Mouse (Mus musculus): Measurements from ENCODE around the gene Poc1a. TPM values are rescaled to one million over a fixed set of nuclear protein-coding genes. Genes with fewer than 3 reads are reported as not detected.

Gene Poc1a
- polyA plus RNA-seq, 1 experiment from 2014 or later: 13.4 TPM

DNA sequence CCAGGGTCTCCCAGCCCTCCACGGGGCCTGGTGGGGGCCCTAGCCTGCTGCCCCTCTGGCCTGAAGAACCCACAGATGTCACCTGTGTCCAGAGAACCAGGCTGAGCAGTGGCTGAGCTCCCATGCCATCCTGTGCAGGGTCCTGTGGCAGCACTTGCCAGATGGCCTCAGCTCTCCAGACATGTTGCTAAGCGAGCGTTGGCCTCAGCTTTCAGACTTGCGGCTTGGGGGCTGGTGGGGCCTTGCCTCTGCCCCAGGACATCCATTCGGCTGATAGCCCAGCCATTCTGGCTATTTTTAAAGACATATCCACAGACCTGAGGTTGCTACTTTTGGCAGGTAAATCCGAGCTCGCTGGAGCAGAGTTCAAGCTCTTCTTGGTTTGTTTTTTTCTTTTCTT, 93.1 kb downstream of the Poc1a start:
- Histone ChIP-seq H3K4me3 (no peak overlapping the region), H3K27me3 (no peaks in the 10 kb centered on the region), H3K9me3 (no peaks in the 10 kb centered on the region), H3K4me2 (replicated peaks) (no peak overlapping the region), H3K4me1 (peaks cover 33% of the 10 kb centered on the region), H3K36me3 (peaks cover 18% of the 10 kb centered on the region), H3K9ac (replicated peaks) (no peak overlapping the region), H3K27ac (replicated peaks) (no peak overlapping the region)
- 84% methylated on average over 7 of the region's 7 CpGs for WGBS
- no peak for ATAC-seq (replicated peaks)

DNA sequence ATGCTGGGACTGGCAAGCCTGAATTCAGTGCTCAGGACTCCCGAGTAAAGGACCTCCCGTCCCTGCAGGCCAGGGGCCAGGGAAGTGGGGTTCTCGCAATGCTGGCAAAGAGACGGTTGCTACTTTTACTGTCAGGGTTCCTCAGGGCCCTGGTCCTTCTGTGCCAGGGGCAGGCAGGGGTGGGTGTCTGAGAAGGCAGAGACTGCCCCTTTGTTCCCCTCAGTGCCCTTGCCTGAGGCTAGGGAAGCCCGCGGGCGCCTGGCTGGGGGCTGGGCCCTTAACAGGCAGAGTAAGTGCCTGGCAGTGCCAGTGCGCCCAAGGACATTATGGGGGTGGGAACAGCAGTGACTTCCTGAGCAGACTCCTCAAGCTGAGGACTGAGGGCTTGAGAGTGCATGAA, 96.4 kb downstream of the Poc1a start:
- Histone ChIP-seq H3K4me2 (replicated peaks) (no peak overlapping the region), H3K4me1 (peaks cover under 1% of the 10 kb centered on the region; the same call in 1 of the 2 replicates), H3K27me3 (no peaks in the 10 kb centered on the region), H3K27ac (replicated peaks) (no peak overlapping the region), H3K36me3 (peaks cover 16% of the 10 kb centered on the region), H3K4me3 (no peak overlapping the region), H3K9ac (replicated peaks) (no peak overlapping the region), H3K9me3 (no peaks in the 10 kb centered on the region)
- ATAC-seq (replicated peaks): no peak
- WGBS: 82% methylated on average over 8 of the region's 8 CpGs

DNA sequence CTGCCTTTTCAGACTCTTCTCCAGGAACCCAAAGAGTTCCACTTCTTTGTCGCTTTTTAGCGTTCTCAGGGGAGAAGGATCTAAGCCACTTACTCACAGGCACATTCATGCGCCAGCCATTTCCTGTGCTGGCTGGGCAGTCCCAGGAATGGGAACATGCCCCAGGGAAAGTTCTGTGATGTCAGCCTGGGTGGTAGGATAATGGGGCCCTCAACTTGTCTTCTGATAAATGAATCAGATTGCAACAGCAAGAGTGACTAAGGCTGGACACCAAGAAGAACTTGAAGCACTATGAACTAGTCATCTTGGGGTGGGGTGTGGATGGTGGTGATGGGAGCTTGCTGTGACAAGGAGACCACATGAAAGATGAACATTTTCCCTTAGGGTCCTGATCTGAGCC, 97.2 kb downstream of the Poc1a start:
- Histone ChIP-seq H3K27me3 (no peaks in the 10 kb centered on the region), H3K27ac (replicated peaks) (no peak overlapping the region), H3K9ac (replicated peaks) (no peak overlapping the region), H3K4me1 (peaks cover 3% of the 10 kb centered on the region), H3K9me3 (no peaks in the 10 kb centered on the region), H3K36me3 (peaks cover 12% of the 10 kb centered on the region), H3K4me2 (replicated peaks) (no peak overlapping the region), H3K4me3 (no peak overlapping the region)
- WGBS: 91% methylated on average over 3 of the region's 3 CpGs
- no peak for ATAC-seq (replicated peaks)

DNA sequence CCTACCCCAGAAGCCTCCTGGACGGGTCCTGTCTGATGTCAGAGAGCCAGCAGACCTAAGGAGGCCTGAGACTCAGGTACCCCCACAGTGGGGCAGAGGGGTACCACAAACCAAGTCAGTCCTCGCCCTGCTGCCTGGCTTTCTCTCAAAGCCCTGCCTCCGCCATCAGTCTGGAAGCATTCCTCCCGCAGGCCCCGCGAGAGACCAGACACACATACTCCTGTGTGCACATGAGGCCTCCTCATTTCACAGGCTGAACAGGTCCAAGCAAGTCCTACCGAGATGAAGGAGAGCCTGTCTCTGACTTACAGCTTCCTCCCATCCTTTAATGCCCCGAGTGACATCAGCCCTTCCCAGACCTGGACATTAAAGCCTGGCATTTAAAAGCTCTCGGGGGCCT, 97.9 kb downstream of the Poc1a start:
- H3K4me2 ChIP-seq (replicated peaks): no peak overlapping the region
- peaks cover 7% of the 10 kb centered on the region for H3K36me3 ChIP-seq
- peaks cover 10% of the 10 kb centered on the region for H3K4me1 ChIP-seq
- no peak overlapping the region for H3K4me3 ChIP-seq
- no peak overlapping the region for H3K27ac ChIP-seq (replicated peaks)
- no peaks in the 10 kb centered on the region for H3K9me3 ChIP-seq
- no peak for ATAC-seq (replicated peaks)
- H3K9ac ChIP-seq (replicated peaks): no peak overlapping the region
- H3K27me3 ChIP-seq: no peaks in the 10 kb centered on the region
- 68% methylated on average over 9 of the region's 9 CpGs for WGBS

DNA sequence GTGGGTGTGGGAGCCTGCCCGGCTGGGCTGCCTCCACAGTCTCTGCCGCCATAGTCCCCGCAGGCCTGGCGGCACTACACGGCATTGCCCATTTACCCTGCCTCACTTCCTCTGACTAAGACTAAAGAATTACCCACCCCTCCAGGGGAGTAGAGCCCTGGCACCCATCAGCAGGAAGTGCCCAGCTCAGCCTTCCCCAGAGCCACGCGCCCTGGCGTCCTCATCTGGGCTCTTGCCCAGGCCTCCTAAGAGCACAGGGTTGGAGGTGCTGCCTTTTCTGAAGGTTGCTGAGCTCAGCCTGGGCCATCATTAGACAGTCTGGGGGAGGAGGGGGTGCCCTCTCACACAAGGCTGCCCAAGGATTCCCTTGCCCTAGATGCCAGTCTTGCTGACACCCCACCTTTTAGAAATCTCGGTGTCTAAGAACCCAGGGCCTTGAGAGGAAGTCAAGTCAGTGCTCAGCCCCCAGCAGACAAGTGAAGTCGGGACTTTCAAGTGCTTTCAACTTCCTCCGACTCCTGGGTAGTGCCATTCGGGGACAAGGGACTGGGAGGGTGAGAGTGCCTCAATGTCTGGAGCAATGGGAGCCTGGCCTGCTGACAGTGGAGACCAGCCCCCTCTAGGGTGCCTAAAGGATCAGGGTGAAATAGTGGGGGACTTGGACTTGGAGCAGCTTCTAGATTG, 105.5 kb downstream of the Poc1a start:
- H3K9ac ChIP-seq (replicated peaks): no peak overlapping the region
- H3K4me3 ChIP-seq: no peak overlapping the region
- H3K36me3 ChIP-seq: no peaks in the 10 kb centered on the region
- no peaks in the 10 kb centered on the region for H3K9me3 ChIP-seq
- peaks cover 29% of the 10 kb centered on the region for H3K4me1 ChIP-seq
- WGBS: 77% methylated on average over 12 of the region's 12 CpGs
- ATAC-seq (replicated peaks): peak; percentile 16; the same call in 1 of the 2 replicates
- no peak overlapping the region for H3K27ac ChIP-seq (replicated peaks)
- no peak overlapping the region for H3K4me2 ChIP-seq (replicated peaks)
- no peaks in the 10 kb centered on the region for H3K27me3 ChIP-seq

DNA sequence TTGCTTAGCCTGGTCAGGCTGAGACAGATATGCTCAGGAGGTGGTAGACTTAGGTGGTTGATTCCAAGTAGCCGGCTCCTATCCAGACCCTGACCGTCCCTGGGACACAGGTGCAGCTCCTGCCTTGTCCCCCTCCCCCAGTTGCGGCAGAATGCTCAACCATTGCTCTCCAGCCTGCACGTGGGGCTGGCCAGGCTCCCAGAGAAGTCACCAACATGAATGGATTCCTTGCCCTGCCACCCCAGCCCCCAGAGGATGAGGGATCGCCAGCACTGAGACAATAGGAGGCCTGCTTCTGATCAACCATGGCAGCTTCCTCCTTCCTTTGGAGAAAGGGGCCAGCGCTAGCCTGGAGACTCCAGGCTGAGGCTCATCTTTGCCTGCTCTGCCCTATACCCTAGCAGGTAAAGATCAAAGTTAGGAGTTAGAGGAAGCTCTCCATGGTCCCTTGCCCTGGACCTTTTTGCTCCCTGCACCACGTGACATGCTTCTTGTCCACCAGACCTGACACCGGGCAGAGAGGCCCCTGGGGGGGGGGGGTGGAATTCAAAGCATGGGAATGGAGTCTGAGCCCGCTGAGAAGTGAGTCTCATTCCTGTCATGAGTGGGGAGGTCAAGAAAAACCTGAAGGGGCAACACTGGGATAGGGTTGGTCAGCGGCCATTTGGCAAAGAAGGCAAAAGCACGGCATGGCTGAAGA, 112.1 kb downstream of the Poc1a start:
- 73% methylated on average over 11 of the region's 11 CpGs for WGBS
- no peaks in the 10 kb centered on the region for H3K36me3 ChIP-seq
- no peak; the same call in 1 of the 2 replicates for ATAC-seq (replicated peaks)
- no peak overlapping the region for H3K9ac ChIP-seq (replicated peaks)
- H3K4me3 ChIP-seq: no peak overlapping the region
- no peaks in the 10 kb centered on the region for H3K27me3 ChIP-seq
- no peaks in the 10 kb centered on the region for H3K9me3 ChIP-seq
- no peak overlapping the region for H3K4me2 ChIP-seq (replicated peaks)
- H3K27ac ChIP-seq (replicated peaks): no peak overlapping the region
- H3K4me1 ChIP-seq: peaks cover 22% of the 10 kb centered on the region; the same call in 1 of the 2 replicates

DNA sequence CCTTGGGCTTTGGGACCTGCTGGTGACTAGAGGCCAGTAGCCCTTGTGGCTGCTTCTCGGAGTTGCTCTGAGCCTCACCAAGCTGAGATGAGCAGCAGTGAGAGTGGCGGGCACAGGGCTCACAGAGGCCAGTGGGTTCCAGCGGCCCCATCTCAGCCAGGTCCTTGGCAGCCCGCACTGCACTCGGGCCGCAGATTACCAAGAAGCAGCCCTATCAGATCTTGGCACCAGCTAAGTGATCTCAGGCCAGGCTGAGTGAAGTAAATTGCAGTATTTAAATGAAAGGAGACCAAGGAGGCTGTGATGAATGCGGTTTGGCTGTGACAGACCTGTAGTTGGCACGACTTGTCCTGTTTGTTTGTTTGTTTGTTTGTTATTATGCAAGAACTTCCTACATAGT, 112.7 kb downstream of the Poc1a start:
- no peak overlapping the region for H3K27ac ChIP-seq (replicated peaks)
- no peaks in the 10 kb centered on the region for H3K9me3 ChIP-seq
- no peak overlapping the region for H3K9ac ChIP-seq (replicated peaks)
- no peak overlapping the region for H3K4me3 ChIP-seq
- H3K36me3 ChIP-seq: no peaks in the 10 kb centered on the region
- no peaks in the 10 kb centered on the region for H3K27me3 ChIP-seq
- no peak for ATAC-seq (replicated peaks)
- WGBS: 59% methylated on average over 8 of the region's 8 CpGs
- H3K4me2 ChIP-seq (replicated peaks): no peak overlapping the region
- H3K4me1 ChIP-seq: peaks cover 22% of the 10 kb centered on the region; the same call in 1 of the 2 replicates

DNA sequence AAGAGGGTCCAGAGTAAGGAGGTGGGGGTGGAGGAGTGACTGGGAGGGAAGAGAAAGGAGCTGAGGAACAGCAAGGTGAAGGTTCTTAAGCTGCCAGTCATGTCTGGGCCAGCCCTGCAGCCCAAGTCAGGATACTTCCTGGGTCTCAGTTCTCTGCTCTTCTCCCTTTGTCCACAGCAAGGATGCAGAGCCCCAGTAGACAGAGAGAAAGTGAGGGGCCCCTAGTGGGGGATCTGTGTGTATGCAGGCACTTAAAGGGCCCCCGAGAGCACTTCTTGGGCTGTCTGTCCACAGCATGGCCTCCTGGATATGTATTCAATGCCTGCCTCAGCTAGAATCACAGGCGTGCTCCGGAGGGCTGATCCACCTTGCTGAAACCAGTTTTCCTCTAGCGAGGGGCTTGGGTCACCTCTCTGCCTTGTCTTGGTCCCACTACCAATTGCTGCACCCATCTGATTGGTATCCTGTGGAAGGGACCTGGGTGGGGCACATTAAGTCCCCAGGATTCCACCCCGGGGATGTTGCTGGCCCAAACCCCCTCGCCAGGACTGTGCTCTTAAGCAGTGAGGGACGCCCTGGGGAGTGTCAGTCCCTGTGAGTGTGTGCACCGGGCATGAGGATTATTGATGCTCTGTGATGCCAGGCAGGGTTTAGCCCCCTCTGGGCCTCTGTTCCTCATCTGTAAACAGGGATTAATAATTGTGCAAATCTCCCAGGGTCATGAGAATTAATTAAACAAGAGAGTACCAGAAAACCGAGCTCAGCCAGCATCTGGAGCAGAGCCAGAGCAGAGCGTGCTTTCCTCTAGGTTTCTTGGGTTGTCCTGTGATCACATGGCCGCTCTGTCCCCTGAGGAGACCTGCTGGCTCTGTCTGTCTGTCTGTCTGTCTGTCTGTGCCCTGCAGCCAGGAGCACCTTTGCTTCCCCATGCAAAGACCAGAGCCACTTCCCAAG, 114.1 kb downstream of the Poc1a start:
- WGBS: 25% methylated on average over 11 of the region's 11 CpGs
- H3K36me3 ChIP-seq: no peaks in the 10 kb centered on the region
- H3K4me3 ChIP-seq: no peak overlapping the region
- no peak overlapping the region for H3K4me2 ChIP-seq (replicated peaks)
- H3K27me3 ChIP-seq: no peaks in the 10 kb centered on the region
- peak; percentile 32; the same call in 1 of the 2 replicates for ATAC-seq (replicated peaks)
- H3K27ac ChIP-seq (replicated peaks): no peak overlapping the region
- H3K9me3 ChIP-seq: no peaks in the 10 kb centered on the region
- H3K4me1 ChIP-seq: peaks cover 22% of the 10 kb centered on the region; the same call in 1 of the 2 replicates
- no peak overlapping the region for H3K9ac ChIP-seq (replicated peaks)

DNA sequence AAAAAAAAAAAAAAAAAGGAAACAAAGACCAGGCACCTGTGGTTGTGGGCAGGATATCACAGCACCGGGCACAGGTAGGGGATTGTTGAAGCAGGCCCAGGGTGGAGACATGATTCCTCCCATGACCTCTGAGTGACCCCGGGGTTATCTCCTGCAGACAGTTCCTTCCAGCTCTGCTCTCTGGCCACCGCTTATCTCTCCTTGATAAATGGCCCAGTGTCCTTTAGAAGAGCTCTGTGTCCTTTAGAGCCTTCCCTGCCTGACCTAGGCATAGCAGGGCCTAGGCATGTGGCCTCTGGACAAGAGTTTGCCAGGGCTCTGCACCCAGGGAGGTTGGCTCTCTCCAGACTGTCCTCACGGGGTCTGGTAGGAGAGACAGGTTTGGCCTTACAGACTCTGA, 116.9 kb downstream of the Poc1a start:
- 89% methylated on average over 4 of the region's 4 CpGs for WGBS
- ATAC-seq (replicated peaks): no peak

DNA sequence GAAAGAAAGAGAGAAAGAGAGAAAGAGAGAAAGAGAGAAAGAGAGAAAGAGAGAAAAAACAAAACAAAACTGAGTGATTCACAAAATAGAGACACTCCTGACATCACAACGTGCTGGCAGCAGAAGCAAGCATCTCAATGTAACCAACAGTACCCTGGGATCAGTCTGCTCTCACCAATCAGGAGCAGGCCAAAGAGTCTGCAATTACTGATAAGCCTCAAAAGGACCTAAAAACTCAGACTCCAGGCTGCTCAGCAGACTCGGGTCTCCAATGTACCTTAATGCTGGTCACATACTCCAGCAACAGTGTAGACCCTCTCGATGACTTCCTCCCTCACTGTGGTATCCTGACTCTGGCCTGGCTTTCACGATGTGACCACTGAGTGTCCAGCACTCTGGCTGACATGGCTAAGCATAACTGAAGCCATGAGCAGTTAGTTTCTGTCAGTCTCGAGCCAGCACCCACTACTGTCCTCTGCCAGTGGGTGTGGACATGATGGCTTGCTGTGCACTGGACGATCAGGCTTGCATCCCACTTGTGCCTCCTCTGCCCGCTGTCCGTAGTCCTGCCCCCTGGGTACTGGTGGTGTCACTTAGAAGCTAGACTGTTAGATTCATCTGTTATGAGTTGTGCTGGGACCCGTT, 117.9 kb downstream of the Poc1a start:
- no peak overlapping the region for H3K27ac ChIP-seq (replicated peaks)
- WGBS: 84% methylated on average over 9 of the region's 9 CpGs
- ATAC-seq (replicated peaks): no peak
- H3K9me3 ChIP-seq: no peaks in the 10 kb centered on the region
- no peak overlapping the region for H3K4me3 ChIP-seq
- H3K4me2 ChIP-seq (replicated peaks): no peak overlapping the region
- no peaks in the 10 kb centered on the region for H3K36me3 ChIP-seq
- H3K4me1 ChIP-seq: peaks cover 13% of the 10 kb centered on the region; the same call in 1 of the 2 replicates
- H3K27me3 ChIP-seq: no peaks in the 10 kb centered on the region
- H3K9ac ChIP-seq (replicated peaks): no peak overlapping the region

More for the DNA sequence above, 116.9 kb downstream of the Poc1a start:
- Histone ChIP-seq H3K27me3 (no peaks in the 10 kb centered on the region), H3K4me1 (peaks cover 17% of the 10 kb centered on the region; the same call in 1 of the 2 replicates), H3K27ac (replicated peaks) (no peak overlapping the region), H3K4me2 (replicated peaks) (no peak overlapping the region), H3K4me3 (no peak overlapping the region), H3K9ac (replicated peaks) (no peak overlapping the region), H3K36me3 (no peaks in the 10 kb centered on the region), H3K9me3 (no peaks in the 10 kb centered on the region)

DNA sequence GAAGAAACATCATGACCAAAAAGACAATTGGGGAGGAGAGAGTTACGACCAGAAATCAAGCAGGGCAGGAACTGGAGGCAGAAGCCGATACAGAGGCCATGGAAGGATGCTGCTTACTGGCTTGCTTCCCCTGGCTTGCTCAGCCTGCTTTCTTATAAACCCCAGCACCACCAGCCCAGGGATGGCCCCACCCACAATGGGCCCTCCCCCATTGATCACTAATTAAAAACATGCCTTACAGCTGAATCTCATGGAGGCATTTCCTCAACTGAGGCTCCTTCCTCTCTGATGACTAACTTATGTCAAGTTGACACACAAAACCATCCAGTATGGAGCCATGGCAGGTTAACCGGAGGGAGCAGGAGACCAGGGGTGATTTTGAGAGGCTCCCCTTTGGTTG, 118.9 kb downstream of the Poc1a start:
- Histone ChIP-seq H3K36me3 (no peaks in the 10 kb centered on the region), H3K27me3 (no peaks in the 10 kb centered on the region), H3K27ac (replicated peaks) (no peak overlapping the region), H3K4me2 (replicated peaks) (no peak overlapping the region), H3K4me1 (peaks cover 6% of the 10 kb centered on the region; the same call in 1 of the 2 replicates), H3K9ac (replicated peaks) (no peak overlapping the region), H3K9me3 (no peaks in the 10 kb centered on the region), H3K4me3 (no peak overlapping the region)
- ATAC-seq (replicated peaks): no peak
- 79% methylated on average over 3 of the region's 3 CpGs for WGBS
